Mouse (Mus musculus): ENCODE data around the gene Plppr4. TPM values are rescaled to one million over a fixed set of nuclear protein-coding genes. Genes with fewer than 3 reads are reported as not detected.

The Plppr4 gene
- polyA plus RNA-seq, 2 experiments, result 0.43 to 0.67 TPM

DNA sequence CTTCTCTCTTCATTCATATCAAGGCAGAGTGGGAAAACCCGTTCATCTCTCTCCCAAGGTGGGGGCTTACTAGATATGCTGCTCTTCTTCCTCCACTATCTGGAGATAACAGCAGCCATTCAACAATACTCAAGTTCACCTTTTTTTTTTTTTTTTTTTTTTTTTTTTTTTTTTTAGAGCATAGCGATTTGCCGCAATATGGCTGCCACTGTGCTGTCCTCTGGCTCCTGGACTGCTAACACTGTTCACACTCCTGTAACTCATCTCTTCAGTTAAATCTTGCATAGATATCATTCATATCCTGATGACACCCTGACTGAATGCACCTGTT, 51.1 kb downstream of the Plppr4 start:
- ATAC-seq (ENCODE audit: low FRiP score, low read depth) (no peak), DNase-seq (ENCODE audit: low spot score) (no peak)
- H3K4me3 ChIP-seq (replicated peaks; ENCODE audit: low read length), result no peak overlapping the region
- H3K27me3 ChIP-seq (ENCODE audit: control insufficient read depth, insufficient read depth, low read length), result no peaks in the 10 kb centered on the region
- H3K27ac ChIP-seq (replicated peaks; ENCODE audit: low read depth, low read length), result no peak overlapping the region
- H3K4me2 ChIP-seq (replicated peaks; ENCODE audit: low read depth, low read length, severe bottlenecking), result no peak overlapping the region
- TF ChIP-seq POLR2A (IDR thresholded peaks at IDR 0.05; ENCODE audit: borderline replicate concordance, extremely low read depth, insufficient read depth, insufficient read length), result no peak
- H3K4me1 ChIP-seq (ENCODE audit: control insufficient read depth, insufficient read depth, low read length), result no peaks in the 10 kb centered on the region
- WGBS, result 94% methylated on average over 3 of the region's 3 CpGs
- H3K9ac ChIP-seq (ENCODE audit: low read depth, low read length, severe bottlenecking), result no peak overlapping the region
- H3K9me3 ChIP-seq (ENCODE audit: control insufficient read depth, low read length), result no peaks in the 10 kb centered on the region
- no peaks in the 10 kb centered on the region for H3K36me3 ChIP-seq (ENCODE audit: control insufficient read depth, insufficient read depth, low read length)

GRCm38 (mm10) chr3:117308895-117309579, 51.6 kb downstream of the Plppr4 start:
- Histone ChIP-seq H3K4me3 (replicated peaks; ENCODE audit: low read length) (no peak overlapping the region), H3K36me3 (ENCODE audit: control insufficient read depth, insufficient read depth, low read length) (no peaks in the 10 kb centered on the region), H3K27me3 (ENCODE audit: control insufficient read depth, insufficient read depth, low read length) (no peaks in the 10 kb centered on the region), H3K27ac (replicated peaks; ENCODE audit: low read depth, low read length) (no peak overlapping the region), H3K9me3 (ENCODE audit: control insufficient read depth, low read length) (no peaks in the 10 kb centered on the region), H3K9ac (ENCODE audit: low read depth, low read length, severe bottlenecking) (no peak overlapping the region), H3K4me1 (ENCODE audit: control insufficient read depth, insufficient read depth, low read length) (no peaks in the 10 kb centered on the region), H3K4me2 (replicated peaks; ENCODE audit: low read depth, low read length, severe bottlenecking) (no peak overlapping the region)
- DNase-seq (ENCODE audit: low spot score) (no peak), ATAC-seq (ENCODE audit: low FRiP score, low read depth) (no peak)
- TF ChIP-seq POLR2A (IDR thresholded peaks at IDR 0.05; ENCODE audit: borderline replicate concordance, extremely low read depth, insufficient read depth, insufficient read length), result no peak
- WGBS, result 82% methylated on average over 3 of the region's 3 CpGs

- no peaks in the 10 kb centered on the region for H3K27me3 ChIP-seq (ENCODE audit: control insufficient read depth, insufficient read depth, low read length)
- ATAC-seq (ENCODE audit: low FRiP score, low read depth) (no peak), DNase-seq (ENCODE audit: low spot score) (no peak)
- no peak overlapping the region for H3K4me2 ChIP-seq (replicated peaks; ENCODE audit: low read depth, low read length, severe bottlenecking)
- TF ChIP-seq POLR2A (IDR thresholded peaks at IDR 0.05; ENCODE audit: borderline replicate concordance, extremely low read depth, insufficient read depth, insufficient read length), result no peak
- no peaks in the 10 kb centered on the region for H3K4me1 ChIP-seq (ENCODE audit: control insufficient read depth, insufficient read depth, low read length)
- no peak overlapping the region for H3K27ac ChIP-seq (replicated peaks; ENCODE audit: low read depth, low read length)
- no peaks in the 10 kb centered on the region for H3K9me3 ChIP-seq (ENCODE audit: control insufficient read depth, low read length)
- H3K4me3 ChIP-seq (replicated peaks; ENCODE audit: low read length), result no peak overlapping the region
- H3K36me3 ChIP-seq (ENCODE audit: control insufficient read depth, insufficient read depth, low read length), result no peaks in the 10 kb centered on the region
- H3K9ac ChIP-seq (ENCODE audit: low read depth, low read length, severe bottlenecking), result no peak overlapping the region
- 89% methylated on average over 4 of the region's 4 CpGs for WGBS
These were observed 53.1 kb downstream of the Plppr4 start for GRCm38 (mm10) chr3:117307555-117307954.

- no peak overlapping the region for H3K9ac ChIP-seq (ENCODE audit: low read depth, low read length, severe bottlenecking)
- no peaks in the 10 kb centered on the region for H3K9me3 ChIP-seq (ENCODE audit: control insufficient read depth, low read length)
- no peaks in the 10 kb centered on the region for H3K27me3 ChIP-seq (ENCODE audit: control insufficient read depth, insufficient read depth, low read length)
- WGBS, result 95% methylated on average over 2 of the region's 2 CpGs
- H3K4me1 ChIP-seq (ENCODE audit: control insufficient read depth, insufficient read depth, low read length), result no peaks in the 10 kb centered on the region
- no peak overlapping the region for H3K27ac ChIP-seq (replicated peaks; ENCODE audit: low read depth, low read length)
- H3K4me2 ChIP-seq (replicated peaks; ENCODE audit: low read depth, low read length, severe bottlenecking), result no peak overlapping the region
- no peaks in the 10 kb centered on the region for H3K36me3 ChIP-seq (ENCODE audit: control insufficient read depth, insufficient read depth, low read length)
- H3K4me3 ChIP-seq (replicated peaks; ENCODE audit: low read length), result no peak overlapping the region
- no peak for TF ChIP-seq POLR2A (IDR thresholded peaks at IDR 0.05; ENCODE audit: borderline replicate concordance, extremely low read depth, insufficient read depth, insufficient read length)
- no peak for ATAC-seq (ENCODE audit: low FRiP score, low read depth)
- DNase-seq (ENCODE audit: low spot score), result no peak
These were observed 56.6 kb downstream of the Plppr4 start for GRCm38 (mm10) chr3:117304037-117304436.

DNA sequence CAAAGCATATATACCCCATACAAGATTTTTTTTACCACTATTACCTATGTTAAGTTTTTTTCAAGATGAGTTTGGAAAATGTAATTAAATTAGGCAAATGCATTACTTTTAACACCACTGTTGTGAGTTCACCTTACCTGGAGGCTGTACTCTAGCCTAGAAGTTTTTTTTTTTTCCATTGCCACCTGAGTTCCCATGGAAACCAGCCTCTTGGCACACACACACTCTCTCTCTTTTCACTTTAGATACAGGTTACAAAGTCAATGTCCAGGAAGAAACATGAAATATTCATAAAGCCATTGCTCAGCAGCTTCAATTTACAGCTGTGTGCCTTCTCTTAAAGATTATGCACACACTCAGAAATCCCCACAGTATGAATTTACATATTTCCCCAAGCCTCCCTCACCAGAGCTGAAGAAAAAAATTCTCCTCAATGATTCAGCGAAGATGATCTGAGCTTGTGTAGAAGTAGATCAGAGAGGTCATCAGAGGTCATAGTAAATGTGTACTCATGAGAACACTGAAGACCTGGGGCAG, 59.9 kb downstream of the Plppr4 start:
- no peaks in the 10 kb centered on the region for H3K4me1 ChIP-seq (ENCODE audit: control insufficient read depth, insufficient read depth, low read length)
- H3K9me3 ChIP-seq (ENCODE audit: control insufficient read depth, low read length), result no peaks in the 10 kb centered on the region
- H3K27me3 ChIP-seq (ENCODE audit: control insufficient read depth, insufficient read depth, low read length), result no peaks in the 10 kb centered on the region
- ATAC-seq (ENCODE audit: low FRiP score, low read depth) (no peak), DNase-seq (ENCODE audit: low spot score) (no peak)
- no peak overlapping the region for H3K9ac ChIP-seq (ENCODE audit: low read depth, low read length, severe bottlenecking)
- H3K4me3 ChIP-seq (replicated peaks; ENCODE audit: low read length), result no peak overlapping the region
- no peak for TF ChIP-seq POLR2A (IDR thresholded peaks at IDR 0.05; ENCODE audit: borderline replicate concordance, extremely low read depth, insufficient read depth, insufficient read length)
- 77% methylated on average over 1 of the region's 1 CpGs for WGBS
- no peaks in the 10 kb centered on the region for H3K36me3 ChIP-seq (ENCODE audit: control insufficient read depth, insufficient read depth, low read length)
- no peak overlapping the region for H3K27ac ChIP-seq (replicated peaks; ENCODE audit: low read depth, low read length)
- H3K4me2 ChIP-seq (replicated peaks; ENCODE audit: low read depth, low read length, severe bottlenecking), result no peak overlapping the region
